Mouse (Mus musculus): ENCODE results near the gene Aprt.

GRCm38 (mm10) chr8:122546066-122546755, 30.5 kb downstream of the Aprt start:
- no peak for TF ChIP-seq CTCF (IDR thresholded peaks at IDR 0.05; ENCODE audit: low read depth)
- peak; percentile 33; the same call in 1 of the 2 replicates for TF ChIP-seq EP300 (IDR thresholded peaks at IDR 0.05; ENCODE audit: low read depth)
